Mouse (Mus musculus) hindbrain, embryonic 10.5 days (tissue): ENCODE measurements around the gene Lrrc23. TPM values are rescaled to one million over a fixed set of nuclear protein-coding genes. Genes with fewer than 3 reads are reported as not detected.

ENCODE experiments used
- DNase-seq: peaks from one replicate; pipeline ENCODE4 v3.0.0-alpha.2; 2017; ENCODE audit warnings: low spot score
- H3K27ac ChIP-seq: fragments of 300-500 bp; sonication (generic); 2 replicates; pipeline ENCODE4 v1.5.1; 2016; ENCODE audit warnings: mild to moderate bottlenecking, moderate library complexity
- H3K27me3 ChIP-seq: fragments of 300-500 bp; sonication (generic); 2 replicates; pipeline ENCODE4 v1.6.1; 2016; ENCODE audit warnings: mild to moderate bottlenecking; ENCODE audit not compliant: poor library complexity, insufficient read depth, severe bottlenecking
- H3K36me3 ChIP-seq: fragments of 300-500 bp; sonication (generic); 2 replicates; pipeline ENCODE4 v1.6.1; 2016; ENCODE audit warnings: mild to moderate bottlenecking, moderate library complexity
- H3K4me1 ChIP-seq: fragments of 300-500 bp; sonication (generic); replicated peaks from 2 replicates; pipeline ENCODE4 v1.6.1; 2016; ENCODE audit warnings: mild to moderate bottlenecking
- H3K4me3 ChIP-seq: fragments of 300-500 bp; sonication (generic); 2 replicates; pipeline ENCODE4 v1.5.1; 2016; ENCODE audit warnings: mild to moderate bottlenecking, moderate library complexity
- H3K9me3 ChIP-seq: fragments of 300-500 bp; sonication (generic); 2 replicates; pipeline ENCODE4 v1.6.1; 2016; ENCODE audit warnings: mild to moderate bottlenecking, moderate library complexity
- WGBS: fragments of 180-500 bp; shearing (Covaris S2); methylation state at CpG from one replicate; pipeline ENCODE4 v1.1.7; 2016; 5-methylcytosine and 5-hydroxymethylcytosine counted together
- polyA plus RNA-seq: library from polyadenylated mRNA; unstranded; fragments of >200 nt; fragmentation: Nextera tagmentation; extraction: Ambion mirVana; gene quantifications from 2 replicates; pipeline ENCODE4 v1.2.1, GENCODE M21; 2016

Lrrc23 gene
- polyA plus RNA-seq, result 2.5 and 4.8 TPM in 2 replicates

- H3K4me1 ChIP-seq, result peaks cover 29% of the 10 kb centered on the region
- peaks cover 34% of the 10 kb centered on the region for H3K27me3 ChIP-seq
- 2% methylated on average over 23 of the region's 23 CpGs for WGBS
- H3K9me3 ChIP-seq, result no peaks in the 10 kb centered on the region
- peak; percentile 76 for DNase-seq
- no peaks in the 10 kb centered on the region for H3K36me3 ChIP-seq
- peak within 1 kb of the TSS; percentile 53 for H3K4me3 ChIP-seq
- peak within 1 kb of the TSS; percentile 60 for H3K27ac ChIP-seq
These were observed at the start of gene Lrrc23 for GRCm38 (mm10) chr6:124779222-124779983. Lrrc23 (minus strand) TSS chr6:124779727.

GRCm38 (mm10) chr6:124828101-124828592 is 48.6 kb upstream of the Lrrc23 start:
- DNase-seq, result peak; percentile 37
- Histone ChIP-seq H3K4me1 (peaks cover 36% of the 10 kb centered on the region), H3K4me3 (peak overlapping the region; percentile 71), H3K9me3 (no peaks in the 10 kb centered on the region), H3K27ac (peak overlapping the region; percentile 92), H3K27me3 (no peaks in the 10 kb centered on the region), H3K36me3 (peaks cover 63% of the 10 kb centered on the region)
- 28% methylated on average over 10 of the region's 10 CpGs for WGBS

- H3K4me1 ChIP-seq, result no peaks in the 10 kb centered on the region
- no peak overlapping the region for H3K4me3 ChIP-seq
- no peak overlapping the region for H3K27ac ChIP-seq
- DNase-seq, result no peak
- no peaks in the 10 kb centered on the region for H3K27me3 ChIP-seq
- WGBS, result 95% methylated on average over 4 of the region's 4 CpGs
- H3K9me3 ChIP-seq, result no peaks in the 10 kb centered on the region
- H3K36me3 ChIP-seq, result peaks cover 99% of the 10 kb centered on the region
These were observed 42.5 kb upstream of the Lrrc23 start for GRCm38 (mm10) chr6:124822049-124822448.

- H3K4me3 ChIP-seq, result no peak overlapping the region
- H3K9me3 ChIP-seq, result no peaks in the 10 kb centered on the region
- no peak for DNase-seq
- no peak overlapping the region for H3K27ac ChIP-seq
- H3K36me3 ChIP-seq, result peaks cover 100% of the 10 kb centered on the region
- 95% methylated on average over 5 of the region's 5 CpGs for WGBS
- H3K27me3 ChIP-seq, result no peaks in the 10 kb centered on the region
- no peaks in the 10 kb centered on the region for H3K4me1 ChIP-seq
These were observed 41.4 kb upstream of the Lrrc23 start for GRCm38 (mm10) chr6:124820891-124821290.

GRCm38 (mm10) chr6:124817971-124818370 is 38.4 kb upstream of the Lrrc23 start:
- DNase-seq, result no peak
- H3K36me3 ChIP-seq, result peaks cover 81% of the 10 kb centered on the region
- H3K4me1 ChIP-seq, result peaks cover 23% of the 10 kb centered on the region
- H3K4me3 ChIP-seq, result no peak overlapping the region
- H3K9me3 ChIP-seq, result no peaks in the 10 kb centered on the region
- H3K27ac ChIP-seq, result no peak overlapping the region
- WGBS, result 93% methylated on average over 8 of the region's 8 CpGs
- no peaks in the 10 kb centered on the region for H3K27me3 ChIP-seq

GRCm38 (mm10) chr6:124817563-124817962 is 38.0 kb upstream of the Lrrc23 start:
- Histone ChIP-seq H3K9me3 (no peaks in the 10 kb centered on the region), H3K4me1 (peaks cover 28% of the 10 kb centered on the region), H3K27ac (no peak overlapping the region), H3K4me3 (no peak overlapping the region), H3K36me3 (peaks cover 80% of the 10 kb centered on the region), H3K27me3 (no peaks in the 10 kb centered on the region)
- WGBS, result over 99% methylated on average over 8 of the region's 8 CpGs
- DNase-seq, result no peak

GRCm38 (mm10) chr6:124817125-124817524 is 37.6 kb upstream of the Lrrc23 start:
- Histone ChIP-seq H3K4me1 (peaks cover 32% of the 10 kb centered on the region), H3K9me3 (no peaks in the 10 kb centered on the region), H3K27me3 (no peaks in the 10 kb centered on the region), H3K4me3 (no peak overlapping the region), H3K27ac (no peak overlapping the region), H3K36me3 (peaks cover 80% of the 10 kb centered on the region)
- DNase-seq, result no peak
- 93% methylated on average over 11 of the region's 11 CpGs for WGBS

- no peak overlapping the region for H3K4me3 ChIP-seq
- peaks cover 37% of the 10 kb centered on the region for H3K4me1 ChIP-seq
- no peak overlapping the region for H3K27ac ChIP-seq
- no peaks in the 10 kb centered on the region for H3K9me3 ChIP-seq
- H3K36me3 ChIP-seq, result peaks cover 80% of the 10 kb centered on the region
- WGBS, result 93% methylated on average over 4 of the region's 4 CpGs
- H3K27me3 ChIP-seq, result no peaks in the 10 kb centered on the region
- DNase-seq, result no peak
These were observed 37.1 kb upstream of the Lrrc23 start for GRCm38 (mm10) chr6:124816611-124817010.

GRCm38 (mm10) chr6:124814858-124815774 is 35.6 kb upstream of the Lrrc23 start:
- peak overlapping the region; percentile 92 for H3K4me3 ChIP-seq
- no peak for DNase-seq
- H3K27me3 ChIP-seq, result no peaks in the 10 kb centered on the region
- no peaks in the 10 kb centered on the region for H3K9me3 ChIP-seq
- H3K27ac ChIP-seq, result no peak overlapping the region; the same call in 1 of the 2 replicates
- WGBS, result 80% methylated on average over 9 of the region's 9 CpGs
- peaks cover 80% of the 10 kb centered on the region for H3K36me3 ChIP-seq
- peaks cover 45% of the 10 kb centered on the region for H3K4me1 ChIP-seq

- peak overlapping the region; percentile 92 for H3K4me3 ChIP-seq
- H3K27ac ChIP-seq, result peak overlapping the region; percentile 98
- 47% methylated on average over 8 of the region's 8 CpGs for WGBS
- peaks cover 52% of the 10 kb centered on the region for H3K4me1 ChIP-seq
- H3K9me3 ChIP-seq, result no peaks in the 10 kb centered on the region
- no peaks in the 10 kb centered on the region for H3K27me3 ChIP-seq
- DNase-seq, result no peak
- peaks cover 74% of the 10 kb centered on the region for H3K36me3 ChIP-seq
These were observed 34.9 kb upstream of the Lrrc23 start for GRCm38 (mm10) chr6:124814448-124814847.

GRCm38 (mm10) chr6:124813933-124814332 is 34.4 kb upstream of the Lrrc23 start, which contains the start of gene Tpi1:
Tpi1 (minus strand) TSS chr6:124814296.
- WGBS, result under 1% methylated on average over 22 of the region's 22 CpGs
- Histone ChIP-seq H3K9me3 (no peaks in the 10 kb centered on the region), H3K27me3 (no peaks in the 10 kb centered on the region), H3K27ac (peak within 1 kb of the TSS; percentile 98), H3K36me3 (peaks cover 69% of the 10 kb centered on the region), H3K4me1 (peaks cover 57% of the 10 kb centered on the region), H3K4me3 (peak within 1 kb of the TSS; percentile 92)
- peak; percentile 90 for DNase-seq

- peak overlapping the region; percentile 92 for H3K4me3 ChIP-seq
- no peaks in the 10 kb centered on the region for H3K27me3 ChIP-seq
- peak; percentile 76 for DNase-seq
- WGBS, result 1% methylated on average over 18 of the region's 18 CpGs
- H3K9me3 ChIP-seq, result no peaks in the 10 kb centered on the region
- H3K27ac ChIP-seq, result peak overlapping the region; percentile 98
- peaks cover 61% of the 10 kb centered on the region for H3K4me1 ChIP-seq
- H3K36me3 ChIP-seq, result peaks cover 65% of the 10 kb centered on the region
These were observed 34.0 kb upstream of the Lrrc23 start for GRCm38 (mm10) chr6:124813496-124813895.
